Mouse (Mus musculus): ENCODE measurements around the gene Usp51.
"Not testable (repeated sequence)": the region's sequence is repeated elsewhere in the genome, so short reads cannot be mapped to it uniquely, and the experiment has no call there.

Gene Usp51

GRCm38 (mm10) chrX:153006387-153006841 is at the start of gene Usp51:
Usp51 (plus strand) TSS chrX:153006469.
- peak; percentile 15 for DNase-seq

GRCm38 (mm10) chrX:152969606-152970005 is 36.7 kb upstream of the Usp51 start:
- no peak for DNase-seq

- not testable (repeated sequence) for DNase-seq
Measured at GRCm38 (mm10) chrX:152973476-152974203, 32.6 kb upstream of the Usp51 start.

- DNase-seq = peak; percentile 0
Measured at GRCm38 (mm10) chrX:152974204-152974661, 32.0 kb upstream of the Usp51 start.

- no peak for DNase-seq
Measured at GRCm38 (mm10) chrX:152976538-152976937, 29.7 kb upstream of the Usp51 start.

GRCm38 (mm10) chrX:152985009-152985408 is 21.3 kb upstream of the Usp51 start:
- DNase-seq = no peak

GRCm38 (mm10) chrX:152989852-152990251 is 16.4 kb upstream of the Usp51 start:
- DNase-seq = not testable (repeated sequence)

- not testable (repeated sequence) for DNase-seq
Measured at GRCm38 (mm10) chrX:152996105-152996504, 10.2 kb upstream of the Usp51 start.

GRCm38 (mm10) chrX:153007021-153007684 is 884 bp downstream of the Usp51 start:
- DNase-seq = peak; percentile 41

GRCm38 (mm10) chrX:153007685-153008047 is 1.4 kb downstream of the Usp51 start:
- no peak for DNase-seq

GRCm38 (mm10) chrX:153025255-153025654 is 19.0 kb downstream of the Usp51 start:
- DNase-seq = not testable (repeated sequence)

GRCm38 (mm10) chrX:153025709-153026108 is 19.4 kb downstream of the Usp51 start:
- not testable (repeated sequence) for DNase-seq

- DNase-seq = not testable (repeated sequence)
Measured at GRCm38 (mm10) chrX:153031547-153031946, 25.3 kb downstream of the Usp51 start.

- DNase-seq = peak; percentile 75
Measured at GRCm38 (mm10) chrX:153037087-153037971, 31.1 kb downstream of the Usp51 start, which contains the start of gene Mageh1. Mageh1 (minus strand) TSS chrX:153037575.

- not testable (repeated sequence) for DNase-seq
Measured at GRCm38 (mm10) chrX:153037972-153038744, 31.9 kb downstream of the Usp51 start.

All from lung, postnatal 14 days (tissue).